Mouse (Mus musculus) ES-Bruce4 (cell line): ENCODE results near the gene Rmdn3. TPM values are rescaled to one million over a fixed set of nuclear protein-coding genes. Genes with fewer than 3 reads are reported as not detected.

ENCODE experiments used
- H3K27ac ChIP-seq: 2 replicates; pipeline ENCODE4 v1.5.1; 2012; ENCODE audit warnings: low read length, inconsistent platforms; ENCODE audit not compliant: insufficient read depth
- H3K27me3 ChIP-seq: 2 replicates; pipeline ENCODE4 v1.6.1; 2012; ENCODE audit warnings: mild to moderate bottlenecking, low read length, inconsistent platforms; ENCODE audit not compliant: control insufficient read depth, poor library complexity, insufficient read depth, severe bottlenecking
- H3K36me3 ChIP-seq: 2 replicates; pipeline ENCODE4 v1.6.1; 2012; ENCODE audit warnings: inconsistent platforms, mild to moderate bottlenecking, low read length, moderate library complexity; ENCODE audit not compliant: control insufficient read depth, poor library complexity, insufficient read depth, severe bottlenecking
- H3K4me1 ChIP-seq: one replicate; pipeline ENCODE4 v1.8.1; 2011; ENCODE audit warnings: low read length; ENCODE audit not compliant: control insufficient read depth, insufficient read depth
- H3K4me3 ChIP-seq: 2 replicates; pipeline ENCODE4 v1.5.1; 2011; ENCODE audit warnings: low read depth, mild to moderate bottlenecking, low read length
- H3K9ac ChIP-seq: 2 replicates; pipeline ENCODE4 v1.6.1; 2012; ENCODE audit warnings: low read depth, mild to moderate bottlenecking, inconsistent platforms; ENCODE audit not compliant: poor library complexity, severe bottlenecking
- H3K9me3 ChIP-seq: replicated peaks from 2 replicates; pipeline ENCODE4 v1.6.1; 2012; ENCODE audit warnings: mild to moderate bottlenecking, low read length, inconsistent platforms; ENCODE audit not compliant: control insufficient read depth, poor library complexity, insufficient read depth, severe bottlenecking
- CTCF ChIP-seq: IDR thresholded peaks from one replicate; pipeline ENCODE4 v1.8.1; 2011; ENCODE audit warnings: low read depth, low read length
- EP300 ChIP-seq: IDR thresholded peaks from 2 replicates; pipeline ENCODE4 v1.6.1; 2011; ENCODE audit warnings: low read depth, low read length; ENCODE audit not compliant: insufficient read depth
- POLR2A ChIP-seq: IDR thresholded peaks from one replicate; pipeline ENCODE4 v1.8.1; 2011; ENCODE audit warnings: low read length; ENCODE audit not compliant: insufficient read depth
- polyA plus RNA-seq: library from polyadenylated mRNA; stranded (reverse); fragments of >200 nt; gene quantifications from 2 replicates; pipeline ENCODE4 v1.2.4, GENCODE M21; 2011; ENCODE audit warnings: low read depth; ENCODE audit not compliant: missing spikeins, insufficient read depth, insufficient read length

Rmdn3 gene
- polyA plus RNA-seq, 1 experiment: 25.4 TPM

GRCm38 (mm10) chr2:119177384-119177939, 20.6 kb upstream of the Rmdn3 start:
- Histone ChIP-seq H3K9me3 (no peaks in the 10 kb centered on the region), H3K27ac (no peak overlapping the region), H3K4me3 (no peak overlapping the region), H3K4me1 (no peaks in the 10 kb centered on the region), H3K27me3 (no peaks in the 10 kb centered on the region), H3K36me3 (no peaks in the 10 kb centered on the region), H3K9ac (no peak overlapping the region)
- no peak for TF ChIP-seq POLR2A
- TF ChIP-seq CTCF: no peak
- TF ChIP-seq EP300: no peak

GRCm38 (mm10) chr2:119176761-119177160, 19.9 kb upstream of the Rmdn3 start:
- no peak overlapping the region for H3K4me3 ChIP-seq
- no peaks in the 10 kb centered on the region for H3K4me1 ChIP-seq
- TF ChIP-seq CTCF (no peak), POLR2A (no peak), EP300 (no peak)
- no peak overlapping the region for H3K9ac ChIP-seq
- no peak overlapping the region for H3K27ac ChIP-seq
- no peaks in the 10 kb centered on the region for H3K27me3 ChIP-seq
- H3K9me3 ChIP-seq: no peaks in the 10 kb centered on the region
- no peaks in the 10 kb centered on the region for H3K36me3 ChIP-seq

GRCm38 (mm10) chr2:119175614-119176013, 18.8 kb upstream of the Rmdn3 start:
- H3K9me3 ChIP-seq: no peaks in the 10 kb centered on the region
- no peak overlapping the region for H3K9ac ChIP-seq
- H3K4me1 ChIP-seq: no peaks in the 10 kb centered on the region
- TF ChIP-seq EP300 (no peak), CTCF (no peak), POLR2A (no peak)
- H3K36me3 ChIP-seq: no peaks in the 10 kb centered on the region
- H3K4me3 ChIP-seq: no peak overlapping the region
- H3K27me3 ChIP-seq: no peaks in the 10 kb centered on the region
- no peak overlapping the region for H3K27ac ChIP-seq

- no peak overlapping the region for H3K27ac ChIP-seq
- no peak overlapping the region for H3K9ac ChIP-seq
- H3K27me3 ChIP-seq: no peaks in the 10 kb centered on the region
- no peaks in the 10 kb centered on the region for H3K36me3 ChIP-seq
- TF ChIP-seq POLR2A: no peak
- no peak for TF ChIP-seq CTCF
- no peak for TF ChIP-seq EP300
- no peaks in the 10 kb centered on the region for H3K4me1 ChIP-seq
- no peak overlapping the region for H3K4me3 ChIP-seq
- H3K9me3 ChIP-seq: no peaks in the 10 kb centered on the region
These were observed 18.0 kb upstream of the Rmdn3 start for GRCm38 (mm10) chr2:119174866-119175265.

- Histone ChIP-seq H3K27me3 (no peaks in the 10 kb centered on the region), H3K9ac (no peak within 1 kb of the TSS), H3K4me3 (no peak within 1 kb of the TSS), H3K4me1 (no peaks in the 10 kb centered on the region), H3K27ac (no peak within 1 kb of the TSS), H3K36me3 (no peaks in the 10 kb centered on the region), H3K9me3 (no peaks in the 10 kb centered on the region)
- TF ChIP-seq EP300 (no peak), POLR2A (no peak)
These were observed 17.3 kb upstream of the Rmdn3 start, which contains the start of gene Gm14137 for GRCm38 (mm10) chr2:119173991-119174651. Gene Gm14137, plus strand, starts transcription at chr2:119174509.

GRCm38 (mm10) chr2:119172862-119173576, 16.2 kb upstream of the Rmdn3 start:
- no peak overlapping the region for H3K4me3 ChIP-seq
- no peak overlapping the region for H3K9ac ChIP-seq
- no peaks in the 10 kb centered on the region for H3K36me3 ChIP-seq
- no peaks in the 10 kb centered on the region for H3K27me3 ChIP-seq
- H3K9me3 ChIP-seq: no peaks in the 10 kb centered on the region
- no peaks in the 10 kb centered on the region for H3K4me1 ChIP-seq
- TF ChIP-seq POLR2A (no peak), EP300 (no peak), CTCF (no peak)
- H3K27ac ChIP-seq: no peak overlapping the region
